Mouse (Mus musculus) hindbrain, embryonic 11.5 days (tissue): ENCODE measurements around the gene F3. TPM values are rescaled to one million over a fixed set of nuclear protein-coding genes. Genes with fewer than 3 reads are reported as not detected.

Source experiments
- ATAC-seq: fragments of 200-750 bp; cut with Nextera tagmentation; 2 replicates; pipeline ENCODE4 v1.8.0; 2017; ENCODE audit warnings: mild to moderate bottlenecking, moderate TSS enrichment, moderate library complexity; ENCODE audit not compliant: low FRiP score
- DNase-seq: peaks from one replicate; pipeline ENCODE4 v3.0.0-alpha.2; 2015; ENCODE audit warnings: low spot score
- H3K27ac ChIP-seq: fragments of 300-500 bp; sonication (generic); 2 replicates; pipeline ENCODE4 v1.5.1; 2014; ENCODE audit warnings: mild to moderate bottlenecking, low read depth, low read length
- H3K27me3 ChIP-seq: fragments of 300-500 bp; sonication (generic); 2 replicates; pipeline ENCODE4 v1.6.1; 2014; ENCODE audit warnings: mild to moderate bottlenecking, low read length, moderate library complexity, mixed read lengths; ENCODE audit not compliant: control insufficient read depth, insufficient read depth
- H3K36me3 ChIP-seq: fragments of 300-500 bp; sonication (generic); 2 replicates; pipeline ENCODE4 v1.6.1; 2014; ENCODE audit warnings: mild to moderate bottlenecking, low read length, moderate library complexity, mixed read lengths; ENCODE audit not compliant: control insufficient read depth, insufficient read depth
- H3K4me1 ChIP-seq: fragments of 300-500 bp; sonication (generic); replicated peaks from 2 replicates; pipeline ENCODE4 v1.6.1; 2014; ENCODE audit warnings: low read length, mixed read lengths; ENCODE audit not compliant: control insufficient read depth, insufficient read depth
- H3K4me2 ChIP-seq: fragments of 300-500 bp; sonication (generic); replicated peaks from 2 replicates; pipeline ENCODE4 v1.6.1; 2014; ENCODE audit warnings: mild to moderate bottlenecking, low read depth, low read length
- H3K4me3 ChIP-seq: fragments of 300-500 bp; sonication (generic); 2 replicates; pipeline ENCODE4 v1.5.1; 2014; ENCODE audit warnings: low read depth, low read length
- H3K9ac ChIP-seq: fragments of 300-500 bp; sonication (generic); 2 replicates; pipeline ENCODE4 v1.6.1; 2014; ENCODE audit warnings: low read depth, low read length
- H3K9me3 ChIP-seq: fragments of 300-500 bp; sonication (generic); 2 replicates; pipeline ENCODE4 v1.6.1; 2016; ENCODE audit warnings: low read length; ENCODE audit not compliant: control insufficient read depth
- WGBS: fragments of 180-500 bp; shearing (Covaris S2); extraction: QIAGEN DNeasy Blood & Tissue Kit; methylation state at CpG from one replicate; pipeline ENCODE4 v1.1.7; 2014; 5-methylcytosine and 5-hydroxymethylcytosine counted together
- polyA plus RNA-seq: library from polyadenylated mRNA; unstranded; fragments of >200 nt; fragmentation: Nextera tagmentation; extraction: Ambion mirVana; gene quantifications from 2 replicates; pipeline ENCODE4 v1.2.1, GENCODE M21; 2014

Gene F3
- polyA plus RNA-seq, 1 experiment from 2014 or later: 13.6 TPM

GRCm38 (mm10) chr3:121700364-121700952 is 22.9 kb upstream of the F3 start:
- H3K4me3 ChIP-seq: no peak overlapping the region
- H3K9ac ChIP-seq: no peak overlapping the region
- peak overlapping the region; percentile 70 for H3K27ac ChIP-seq

GRCm38 (mm10) chr3:121703155-121703879 is 20.0 kb upstream of the F3 start:
- H3K27ac ChIP-seq: no peak overlapping the region
- no peak overlapping the region for H3K4me2 ChIP-seq
- H3K9ac ChIP-seq: no peak overlapping the region
- H3K9me3 ChIP-seq: no peaks in the 10 kb centered on the region
- DNase-seq (no peak), ATAC-seq (no peak)
- no peaks in the 10 kb centered on the region for H3K27me3 ChIP-seq
- WGBS: 90% methylated on average over 7 of the region's 7 CpGs
- peaks cover 5% of the 10 kb centered on the region for H3K4me1 ChIP-seq
- H3K4me3 ChIP-seq: no peak overlapping the region
- H3K36me3 ChIP-seq: no peaks in the 10 kb centered on the region

More at GRCm38 (mm10) chr3:121700364-121700952, 22.9 kb upstream of the F3 start:
- peaks cover 5% of the 10 kb centered on the region for H3K4me1 ChIP-seq
- H3K36me3 ChIP-seq: no peaks in the 10 kb centered on the region
- DNase-seq (peak; percentile 75), ATAC-seq (peak; percentile 96)
- H3K27me3 ChIP-seq: no peaks in the 10 kb centered on the region
- no peaks in the 10 kb centered on the region for H3K9me3 ChIP-seq
- peak overlapping the region; percentile 31 for H3K4me2 ChIP-seq
- 15% methylated on average over 8 of the region's 8 CpGs for WGBS

GRCm38 (mm10) chr3:121703880-121704243 is 19.5 kb upstream of the F3 start:
- no peak overlapping the region for H3K4me2 ChIP-seq
- no peaks in the 10 kb centered on the region for H3K27me3 ChIP-seq
- no peaks in the 10 kb centered on the region for H3K9me3 ChIP-seq
- H3K4me1 ChIP-seq: peaks cover 5% of the 10 kb centered on the region
- 72% methylated on average over 3 of the region's 3 CpGs for WGBS
- H3K4me3 ChIP-seq: no peak overlapping the region
- no peaks in the 10 kb centered on the region for H3K36me3 ChIP-seq
- DNase-seq: no peak
- no peak overlapping the region for H3K9ac ChIP-seq
- no peak for ATAC-seq
- no peak overlapping the region for H3K27ac ChIP-seq

GRCm38 (mm10) chr3:121706087-121706486 is 17.2 kb upstream of the F3 start:
- Histone ChIP-seq H3K9ac (no peak overlapping the region), H3K4me2 (no peak overlapping the region), H3K27me3 (no peaks in the 10 kb centered on the region), H3K36me3 (no peaks in the 10 kb centered on the region), H3K9me3 (no peaks in the 10 kb centered on the region), H3K27ac (no peak overlapping the region), H3K4me1 (peaks cover 2% of the 10 kb centered on the region), H3K4me3 (no peak overlapping the region)
- DNase-seq: no peak
- ATAC-seq: no peak
- 86% methylated on average over 5 of the region's 5 CpGs for WGBS

- Histone ChIP-seq H3K9ac (no peak overlapping the region), H3K9me3 (no peaks in the 10 kb centered on the region), H3K27ac (no peak overlapping the region), H3K27me3 (no peaks in the 10 kb centered on the region), H3K4me2 (no peak overlapping the region), H3K4me3 (no peak overlapping the region), H3K36me3 (no peaks in the 10 kb centered on the region), H3K4me1 (no peaks in the 10 kb centered on the region)
- DNase-seq (no peak), ATAC-seq (no peak)
- 85% methylated on average over 4 of the region's 4 CpGs for WGBS
Measured at GRCm38 (mm10) chr3:121707106-121707505, 16.2 kb upstream of the F3 start.

GRCm38 (mm10) chr3:121710894-121711531 is 12.3 kb upstream of the F3 start:
- H3K4me1 ChIP-seq: no peaks in the 10 kb centered on the region
- no peak overlapping the region for H3K4me3 ChIP-seq
- WGBS: 90% methylated on average over 7 of the region's 7 CpGs
- no peaks in the 10 kb centered on the region for H3K27me3 ChIP-seq
- H3K9ac ChIP-seq: no peak overlapping the region
- no peaks in the 10 kb centered on the region for H3K9me3 ChIP-seq
- H3K36me3 ChIP-seq: no peaks in the 10 kb centered on the region
- H3K27ac ChIP-seq: no peak overlapping the region
- no peak overlapping the region for H3K4me2 ChIP-seq
- ATAC-seq (no peak), DNase-seq (no peak)

GRCm38 (mm10) chr3:121712222-121712621 is 11.1 kb upstream of the F3 start:
- H3K27ac ChIP-seq: no peak overlapping the region
- H3K9ac ChIP-seq: no peak overlapping the region
- H3K36me3 ChIP-seq: no peaks in the 10 kb centered on the region
- no peaks in the 10 kb centered on the region for H3K9me3 ChIP-seq
- 72% methylated on average over 4 of the region's 4 CpGs for WGBS
- no peaks in the 10 kb centered on the region for H3K27me3 ChIP-seq
- DNase-seq (no peak), ATAC-seq (no peak)
- no peak overlapping the region for H3K4me2 ChIP-seq
- H3K4me3 ChIP-seq: no peak overlapping the region
- no peaks in the 10 kb centered on the region for H3K4me1 ChIP-seq

- Histone ChIP-seq H3K4me3 (no peak overlapping the region), H3K4me2 (no peak overlapping the region), H3K9ac (no peak overlapping the region), H3K9me3 (no peaks in the 10 kb centered on the region), H3K27me3 (no peaks in the 10 kb centered on the region), H3K27ac (no peak overlapping the region), H3K4me1 (no peaks in the 10 kb centered on the region), H3K36me3 (no peaks in the 10 kb centered on the region)
- WGBS: 81% methylated on average over 17 of the region's 17 CpGs
- no peak for DNase-seq
- ATAC-seq: no peak
Measured at GRCm38 (mm10) chr3:121713151-121713701, 10.1 kb upstream of the F3 start.
